Mouse (Mus musculus) forebrain, embryonic 11.5 days (tissue): ENCODE data around the gene Macf1. TPM values are rescaled to one million over a fixed set of nuclear protein-coding genes. Genes with fewer than 3 reads are reported as not detected.

Source experiments
- ATAC-seq: fragments of 200-750 bp; cut with Nextera tagmentation; replicated peaks from 2 replicates; pipeline ENCODE4 v1.8.0; 2017; ENCODE audit warnings: moderate TSS enrichment; ENCODE audit not compliant: low FRiP score
- DNase-seq: peaks from one replicate; pipeline ENCODE4 v3.0.0-alpha.2; 2017; ENCODE audit warnings: low spot score
- H3K27ac ChIP-seq: fragments of 300-500 bp; sonication (generic); 2 replicates; pipeline ENCODE4 v1.5.1; 2014; ENCODE audit warnings: low read depth, low read length
- H3K27me3 ChIP-seq: fragments of 300-500 bp; sonication (generic); 2 replicates; pipeline ENCODE4 v1.6.1; 2014; ENCODE audit warnings: mild to moderate bottlenecking, low read length, mixed read lengths; ENCODE audit not compliant: control insufficient read depth, insufficient read depth
- H3K36me3 ChIP-seq: fragments of 300-500 bp; sonication (generic); 2 replicates; pipeline ENCODE4 v1.6.1; 2014; ENCODE audit warnings: mild to moderate bottlenecking, low read length, moderate library complexity, mixed read lengths; ENCODE audit not compliant: control insufficient read depth, insufficient read depth
- H3K4me1 ChIP-seq: fragments of 300-500 bp; sonication (generic); replicated peaks from 2 replicates; pipeline ENCODE4 v1.6.1; 2014; ENCODE audit warnings: low read length, mixed read lengths; ENCODE audit not compliant: control insufficient read depth, insufficient read depth
- H3K4me2 ChIP-seq: fragments of 300-500 bp; sonication (generic); 2 replicates; pipeline ENCODE4 v1.6.1; 2014; ENCODE audit warnings: low read depth, mild to moderate bottlenecking, low read length, moderate library complexity, mixed read lengths; ENCODE audit not compliant: severe bottlenecking
- H3K4me3 ChIP-seq: fragments of 300-500 bp; sonication (generic); 2 replicates; pipeline ENCODE4 v1.5.1; 2014; ENCODE audit warnings: low read depth, low read length
- H3K9ac ChIP-seq: fragments of 300-500 bp; sonication (generic); 2 replicates; pipeline ENCODE4 v1.6.1; 2014; ENCODE audit warnings: low read length
- H3K9me3 ChIP-seq: fragments of 300-500 bp; sonication (generic); 2 replicates; pipeline ENCODE4 v1.6.1; 2016; ENCODE audit warnings: low read length, mixed read lengths; ENCODE audit not compliant: control insufficient read depth
- WGBS: fragments of 180-500 bp; shearing (Covaris S2); extraction: QIAGEN DNeasy Blood & Tissue Kit; methylation state at CpG from one replicate; pipeline ENCODE4 v1.1.7; 2014; 5-methylcytosine and 5-hydroxymethylcytosine counted together
- polyA plus RNA-seq: library from polyadenylated mRNA; unstranded; fragments of >200 nt; fragmentation: Nextera tagmentation; extraction: Ambion mirVana; gene quantifications from 2 replicates; pipeline ENCODE4 v1.2.1, GENCODE M21; 2014

The Macf1 gene
- polyA plus RNA-seq, 1 experiment from 2014 or later, result 88.8 TPM

- H3K4me1 ChIP-seq, result peaks cover 15% of the 10 kb centered on the region
- WGBS, result 77% methylated on average over 4 of the region's 4 CpGs
Observed at GRCm38 (mm10) chr4:123591026-123591635, 93.0 kb downstream of the Macf1 start.

GRCm38 (mm10) chr4:123589496-123589895 is 94.7 kb downstream of the Macf1 start:
- Histone ChIP-seq H3K9ac (no peak overlapping the region), H3K27me3 (no peaks in the 10 kb centered on the region), H3K4me1 (peaks cover 14% of the 10 kb centered on the region), H3K27ac (no peak overlapping the region), H3K9me3 (no peaks in the 10 kb centered on the region), H3K4me3 (no peak overlapping the region), H3K4me2 (no peak overlapping the region), H3K36me3 (no peaks in the 10 kb centered on the region)
- DNase-seq (no peak), ATAC-seq (no peak)
- WGBS, result 71% methylated on average over 3 of the region's 3 CpGs

More at GRCm38 (mm10) chr4:123591026-123591635, 93.0 kb downstream of the Macf1 start:
- no peak overlapping the region for H3K9ac ChIP-seq
- ATAC-seq (no peak), DNase-seq (no peak)
- no peak overlapping the region for H3K4me2 ChIP-seq
- H3K4me3 ChIP-seq, result no peak overlapping the region
- no peak overlapping the region for H3K27ac ChIP-seq
- H3K36me3 ChIP-seq, result no peaks in the 10 kb centered on the region
- no peaks in the 10 kb centered on the region for H3K27me3 ChIP-seq
- no peaks in the 10 kb centered on the region for H3K9me3 ChIP-seq

- Histone ChIP-seq H3K4me2 (no peak overlapping the region), H3K4me3 (no peak overlapping the region), H3K4me1 (peaks cover 13% of the 10 kb centered on the region), H3K27ac (no peak overlapping the region), H3K9ac (no peak overlapping the region), H3K27me3 (no peaks in the 10 kb centered on the region), H3K9me3 (no peaks in the 10 kb centered on the region), H3K36me3 (no peaks in the 10 kb centered on the region)
- 25% methylated on average over 7 of the region's 7 CpGs for WGBS
- DNase-seq, result no peak
- no peak for ATAC-seq
Observed at GRCm38 (mm10) chr4:123588353-123589301, 95.5 kb downstream of the Macf1 start.

- no peak overlapping the region for H3K4me2 ChIP-seq
- no peaks in the 10 kb centered on the region for H3K36me3 ChIP-seq
- no peaks in the 10 kb centered on the region for H3K27me3 ChIP-seq
- no peak for DNase-seq
- H3K9me3 ChIP-seq, result no peaks in the 10 kb centered on the region
- H3K27ac ChIP-seq, result no peak overlapping the region
- ATAC-seq, result no peak
- peaks cover 9% of the 10 kb centered on the region for H3K4me1 ChIP-seq
- WGBS, result 94% methylated on average over 3 of the region's 3 CpGs
- no peak overlapping the region for H3K9ac ChIP-seq
- H3K4me3 ChIP-seq, result no peak overlapping the region
Observed at GRCm38 (mm10) chr4:123587616-123588015, 96.5 kb downstream of the Macf1 start.

- ATAC-seq, result no peak
- no peaks in the 10 kb centered on the region for H3K36me3 ChIP-seq
- peak overlapping the region; percentile 32; the same call in 1 of the 2 replicates for H3K27ac ChIP-seq
Observed at GRCm38 (mm10) chr4:123584720-123585093, 99.5 kb downstream of the Macf1 start.

GRCm38 (mm10) chr4:123584084-123584719 is 100.0 kb downstream of the Macf1 start:
- Histone ChIP-seq H3K9ac (no peak overlapping the region), H3K4me1 (peaks cover 7% of the 10 kb centered on the region), H3K9me3 (no peaks in the 10 kb centered on the region), H3K4me2 (no peak overlapping the region), H3K36me3 (no peaks in the 10 kb centered on the region), H3K4me3 (no peak overlapping the region), H3K27ac (peak overlapping the region; percentile 32; the same call in 1 of the 2 replicates), H3K27me3 (no peaks in the 10 kb centered on the region)
- 48% methylated on average over 8 of the region's 8 CpGs for WGBS
- ATAC-seq (no peak), DNase-seq (no peak)

More at GRCm38 (mm10) chr4:123584720-123585093, 99.5 kb downstream of the Macf1 start:
- H3K4me1 ChIP-seq, result peaks cover 9% of the 10 kb centered on the region
- WGBS, result 60% methylated on average over 3 of the region's 3 CpGs
- no peak for DNase-seq
- H3K27me3 ChIP-seq, result no peaks in the 10 kb centered on the region
- no peak overlapping the region for H3K9ac ChIP-seq
- H3K9me3 ChIP-seq, result no peaks in the 10 kb centered on the region
- H3K4me2 ChIP-seq, result no peak overlapping the region
- no peak overlapping the region for H3K4me3 ChIP-seq

GRCm38 (mm10) chr4:123577469-123578088 is 106.6 kb downstream of the Macf1 start:
- H3K9ac ChIP-seq, result no peak overlapping the region
- ATAC-seq (no peak), DNase-seq (no peak)
- H3K27me3 ChIP-seq, result no peaks in the 10 kb centered on the region
- H3K4me1 ChIP-seq, result peaks cover 6% of the 10 kb centered on the region
- no peaks in the 10 kb centered on the region for H3K36me3 ChIP-seq
- no peak overlapping the region for H3K4me2 ChIP-seq
- no peak overlapping the region for H3K27ac ChIP-seq
- no peak overlapping the region for H3K4me3 ChIP-seq
- 73% methylated on average over 2 of the region's 2 CpGs for WGBS
- no peaks in the 10 kb centered on the region for H3K9me3 ChIP-seq
